Mouse (Mus musculus) CH12.LX (cell line): ENCODE measurements at regions not wholly inside any gene's neighbourhood (a gene's known extent, or its start where the extent isn't known, plus 50 kb on each side); places are given as distances from the start of the nearest gene placed in this dataset.

Experiments
- DNase-seq: peaks from one replicate; pipeline ENCODE4 v3.0.0-alpha.2; 2013; ENCODE audit errors: extremely low read depth
- H3K27ac ChIP-seq: 2 replicates; pipeline ENCODE4 v1.5.1; 2012; ENCODE audit warnings: low read depth, mild to moderate bottlenecking, control low read depth, moderate library complexity; ENCODE audit not compliant: insufficient read depth
- H3K27me3 ChIP-seq: replicated peaks from 2 replicates; pipeline ENCODE3; 2012; ENCODE audit warnings: inconsistent platforms
- H3K36me3 ChIP-seq, 2 experiments: replicated peaks in 1 of 2; 2 replicates each; pipeline versions ENCODE3 to v1.6.1; 2012; ENCODE audit warnings: inconsistent platforms in 1 of 2, low read length in 1 of 2, mild to moderate bottlenecking in 1 of 2, mixed read lengths in 1 of 2, moderate library complexity in 1 of 2; ENCODE audit not compliant: control insufficient read depth in 1 of 2, insufficient read depth in 1 of 2
- H3K4me1 ChIP-seq, 2 experiments: 2 replicates each; pipeline ENCODE4 v1.6.1; 2012; ENCODE audit warnings: inconsistent platforms in 1 of 2, moderate library complexity in 1 of 2; ENCODE audit not compliant: insufficient read depth in 2 of 2, control insufficient read depth in 1 of 2
- H3K4me2 ChIP-seq: 2 replicates; pipeline ENCODE4 v1.6.1; 2012; ENCODE audit warnings: low read depth, mild to moderate bottlenecking, control low read depth; ENCODE audit not compliant: poor library complexity, insufficient read depth, severe bottlenecking
- H3K4me3 ChIP-seq, 3 experiments: fragments of 150-350 bp in 1 of 3; sonication (generic) in 1 of 3; replicated peaks in 1 of 3; 2 replicates each; pipeline versions ENCODE3 to v1.5.1; 2011 to 2012; ENCODE audit warnings: low read depth in 2 of 3, low read length in 2 of 3, mild to moderate bottlenecking in 2 of 3, moderate library complexity in 2 of 3, control low read depth in 1 of 3, improper control_type of control experiment in 1 of 3, inconsistent platforms in 1 of 3, mixed read lengths in 1 of 3; ENCODE audit not compliant: poor library complexity in 1 of 3
- H3K79me2 ChIP-seq: replicated peaks from 2 replicates; pipeline ENCODE4 v1.6.1; 2012; ENCODE audit warnings: mild to moderate bottlenecking, moderate library complexity; ENCODE audit not compliant: control insufficient read depth, poor library complexity, insufficient read depth, severe bottlenecking; ENCODE audit errors: extremely low read depth
- H3K9ac ChIP-seq: 2 replicates; pipeline ENCODE4 v1.6.1; 2012; ENCODE audit warnings: low read depth, mild to moderate bottlenecking, control low read depth, moderate library complexity; ENCODE audit not compliant: insufficient read depth
- H3K9me3 ChIP-seq: replicated peaks from 2 replicates; pipeline ENCODE3; 2012; ENCODE audit warnings: low read length, inconsistent platforms, mixed read lengths
- BHLHE40 ChIP-seq: IDR thresholded peaks from 2 replicates; pipeline ENCODE4 v1.6.1; 2011; ENCODE audit warnings: mild to moderate bottlenecking, low read depth, low read length, improper control_type of control experiment
- CTCF ChIP-seq, 2 experiments: IDR thresholded peaks in 1 of 2; conservative IDR thresholded peaks in 1 of 2; 2 replicates each; pipeline ENCODE4 v1.5.1; 2011 to 2012; ENCODE audit warnings: low read depth in 2 of 2, low read length in 2 of 2, improper control_type of control experiment in 1 of 2, inconsistent platforms in 1 of 2, mild to moderate bottlenecking in 1 of 2, moderate library complexity in 1 of 2
- E2F4 ChIP-seq: IDR thresholded peaks from 2 replicates; pipeline ENCODE4 v1.6.1; 2011; ENCODE audit warnings: low read depth, low read length, improper control_type of control experiment; ENCODE audit not compliant: insufficient replicate concordance
- ELF1 ChIP-seq: IDR thresholded peaks from 2 replicates; pipeline ENCODE4 v1.6.1; 2014; ENCODE audit warnings: low read depth, mild to moderate bottlenecking, inconsistent platforms, low read length, improper control_type of control experiment
- GABPA ChIP-seq: IDR thresholded peaks from 2 replicates; pipeline ENCODE4 v1.6.1; 2012; ENCODE audit warnings: low read depth, low read length, improper control_type of control experiment, inconsistent platforms; ENCODE audit not compliant: insufficient replicate concordance
- JUN ChIP-seq: IDR thresholded peaks from 2 replicates; pipeline ENCODE4 v1.6.1; 2011; ENCODE audit warnings: low read depth, mild to moderate bottlenecking, low read length, improper control_type of control experiment, moderate library complexity; ENCODE audit not compliant: insufficient read depth
- KAT2A ChIP-seq: IDR thresholded peaks from 2 replicates; pipeline ENCODE4 v1.6.1; 2012; ENCODE audit warnings: low read length, improper control_type of control experiment, inconsistent platforms; ENCODE audit not compliant: insufficient replicate concordance
- MAFK ChIP-seq: IDR thresholded peaks from 2 replicates; pipeline ENCODE4 v1.6.1; 2011; ENCODE audit warnings: low read length, improper control_type of control experiment; ENCODE audit not compliant: insufficient replicate concordance
- MAX ChIP-seq: IDR thresholded peaks from 2 replicates; pipeline ENCODE4 v1.6.1; 2011; ENCODE audit warnings: low read length, improper control_type of control experiment
- MXI1 ChIP-seq: IDR thresholded peaks from 2 replicates; pipeline ENCODE4 v1.6.1; 2011; ENCODE audit warnings: mild to moderate bottlenecking, low read depth, low read length, improper control_type of control experiment
- POLR2A ChIP-seq: IDR thresholded peaks from 2 replicates; pipeline ENCODE4 v1.6.1; 2011; ENCODE audit warnings: low read depth, mild to moderate bottlenecking, improper control_type of control experiment, low read length
- RAD21 ChIP-seq: IDR thresholded peaks from 2 replicates; pipeline ENCODE4 v1.6.1; 2011; ENCODE audit warnings: low read depth, mild to moderate bottlenecking, low read length, improper control_type of control experiment, moderate library complexity
- SMC3 ChIP-seq: IDR thresholded peaks from 2 replicates; pipeline ENCODE4 v1.6.1; 2011; ENCODE audit warnings: low read depth, low read length, improper control_type of control experiment
- TBP ChIP-seq: conservative IDR thresholded peaks from 2 replicates; pipeline ENCODE4 v1.6.1; 2011; ENCODE audit warnings: low read depth, low read length, improper control_type of control experiment
- TCF12 ChIP-seq: IDR thresholded peaks from 2 replicates; pipeline ENCODE4 v1.6.1; 2014; ENCODE audit warnings: low read depth, mild to moderate bottlenecking, inconsistent platforms, low read length, improper control_type of control experiment
- UBTF ChIP-seq: IDR thresholded peaks from 2 replicates; pipeline ENCODE4 v1.6.1; 2012; ENCODE audit warnings: low read depth, mild to moderate bottlenecking, inconsistent platforms, low read length, improper control_type of control experiment, moderate library complexity
- ZKSCAN1 ChIP-seq: IDR thresholded peaks from 2 replicates; pipeline ENCODE4 v1.6.1; 2012; ENCODE audit warnings: low read depth, inconsistent platforms, low read length, improper control_type of control experiment, borderline replicate concordance
- ZMIZ1 ChIP-seq: IDR thresholded peaks from 2 replicates; pipeline ENCODE4 v1.6.1; 2012; ENCODE audit warnings: low read depth, mild to moderate bottlenecking, inconsistent platforms, low read length, improper control_type of control experiment
- dilution Hi-C: fragments of 300-500 bp; cut with MboI; formaldehyde crosslinking; loops from 2 replicates; pipeline ENCODE4 v1.14.3; 2020; ENCODE audit warnings: low sequenced_read_pairs; ENCODE audit not compliant: extremely low pct_unique_long_range_greater_than_20kb, extremely low pct_ligation_motif_present
- in situ Hi-C: fragments of 300-500 bp; cut with MboI; formaldehyde crosslinking; loops from 3 replicates; pipeline ENCODE4 v1.14.3; 2019; ENCODE audit warnings: low sequenced_read_pairs, low pct_ligation_motif_present, low pct_unique_long_range_greater_than_20kb, mixed read lengths

DNA sequence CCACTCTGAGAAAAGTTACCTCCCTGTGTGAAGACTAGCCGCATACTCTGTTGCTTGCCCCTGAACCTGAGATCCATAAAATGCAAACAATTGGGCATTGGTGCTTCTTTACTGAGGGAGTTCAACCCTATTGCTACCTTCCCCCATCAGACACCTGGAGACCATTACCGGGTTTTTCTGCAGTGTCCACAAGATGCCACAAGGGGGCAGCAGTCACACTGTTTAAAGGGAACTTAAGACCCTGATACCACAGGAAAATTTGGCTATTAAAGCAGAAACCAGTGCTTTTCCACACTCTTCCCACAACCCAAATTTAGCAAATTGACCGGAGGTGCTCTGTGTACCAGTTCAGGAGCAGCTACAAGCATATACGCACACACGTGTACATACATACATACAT is 78.0 kb upstream of the Fzd10 start:
- no peaks in the 10 kb centered on the region for H3K27me3 ChIP-seq
- in situ Hi-C loops = no loop called here
- no peaks in the 10 kb centered on the region for H3K4me1 ChIP-seq
- dilution Hi-C loops = no loop called here
- DNase-seq = no peak
- peak; percentile 7 to 8; a peak in 1 of 4 replicates for TF ChIP-seq CTCF (conservative IDR thresholded peaks at IDR 0.05 in 1 of 2, IDR thresholded peaks at IDR 0.05 in 1 of 2; ENCODE audit: low read depth in 2 of 2, low read length in 2 of 2)
- no peak for TF ChIP-seq MAX
- H3K27ac ChIP-seq = no peak overlapping the region
- H3K36me3 ChIP-seq = no peaks in the 10 kb centered on the region
- peaks cover 89% of the 10 kb centered on the region for H3K9me3 ChIP-seq
- H3K79me2 ChIP-seq = no peaks in the 10 kb centered on the region
- H3K4me2 ChIP-seq = no peak overlapping the region
- no peak overlapping the region for H3K4me3 ChIP-seq
- no peak overlapping the region for H3K9ac ChIP-seq

GRCm38 (mm10) chr5:128517336-128517735 is 83.3 kb upstream of the Fzd10 start:
- no peak overlapping the region for H3K9ac ChIP-seq
- H3K4me3 ChIP-seq = no peak overlapping the region
- no peaks in the 10 kb centered on the region for H3K4me1 ChIP-seq
- no peak for DNase-seq
- no peaks in the 10 kb centered on the region for H3K27me3 ChIP-seq
- in situ Hi-C loops = no loop called here
- dilution Hi-C loops = no loop called here
- H3K79me2 ChIP-seq = no peaks in the 10 kb centered on the region
- no peak overlapping the region for H3K27ac ChIP-seq
- TF ChIP-seq E2F4 (no peak), GABPA (no peak), ELF1 (no peak), TBP (no peak), TCF12 (no peak), POLR2A (no peak), ZMIZ1 (no peak), SMC3 (no peak), MAFK (no peak), RAD21 (no peak), MXI1 (no peak), BHLHE40 (no peak)
- no peak overlapping the region for H3K4me2 ChIP-seq
- peaks cover 82% of the 10 kb centered on the region for H3K9me3 ChIP-seq
- H3K36me3 ChIP-seq = no peaks in the 10 kb centered on the region

DNA sequence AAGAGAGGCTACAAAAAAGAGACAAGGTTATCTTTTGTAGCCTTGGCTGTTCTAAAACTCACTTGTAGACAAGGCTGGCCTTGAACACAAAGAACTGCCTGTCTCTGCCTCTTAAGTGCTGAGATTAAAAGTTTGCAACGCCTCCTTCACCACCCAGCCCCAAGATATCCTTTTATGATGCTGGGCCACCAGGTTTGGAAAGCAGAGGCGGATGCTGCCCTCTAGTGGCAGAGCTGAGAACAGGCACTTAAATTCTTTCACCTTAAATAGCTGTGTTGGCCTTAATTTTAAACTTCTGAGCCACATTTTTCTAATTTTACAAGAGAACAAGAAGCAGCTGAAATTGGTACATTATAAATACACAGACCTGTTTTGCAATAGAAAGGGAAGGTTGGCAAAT is 82.5 kb upstream of the Tmem132d start:
- no peaks in the 10 kb centered on the region for H3K4me1 ChIP-seq
- in situ Hi-C loops = no loop called here
- H3K9ac ChIP-seq = no peak overlapping the region
- no peaks in the 10 kb centered on the region for H3K27me3 ChIP-seq
- no peak overlapping the region for H3K4me3 ChIP-seq
- peak; percentile 18 to 46; a peak in 2 of 4 replicates for TF ChIP-seq CTCF (conservative IDR thresholded peaks at IDR 0.05 in 1 of 2, IDR thresholded peaks at IDR 0.05 in 1 of 2; ENCODE audit: low read depth in 2 of 2, low read length in 2 of 2)
- TF ChIP-seq TCF12 = no peak
- no peak for TF ChIP-seq UBTF
- no peak for TF ChIP-seq JUN
- peak; percentile 33 for TF ChIP-seq RAD21
- TF ChIP-seq KAT2A = no peak
- TF ChIP-seq ZKSCAN1 = no peak
- DNase-seq = peak; percentile 1
- no peaks in the 10 kb centered on the region for H3K36me3 ChIP-seq
- H3K79me2 ChIP-seq = no peaks in the 10 kb centered on the region
- dilution Hi-C loops = no loop called here
- no peak overlapping the region for H3K4me2 ChIP-seq
- H3K27ac ChIP-seq = no peak overlapping the region
- peaks cover 84% of the 10 kb centered on the region for H3K9me3 ChIP-seq
